In genomic region chr8:123627410-123628147, GRCm38 (mm10) we compare ENCODE assay signal across 14 mouse cellular contexts. TPM values are rescaled to one million over a fixed set of nuclear protein-coding genes. Genes with fewer than 3 reads are reported as not detected.
DNase-seq lines count a peak whose midpoint lies in the region; ATAC-seq and TF ChIP-seq lines count a peak whose summit lies in the region.
"Had no signal": no experiment of that assay in that cellular context is flagged by ENCODE, and none has a peak within 500 bp of the region (broad histone marks: within the 10 kb centered on the region; RNA-seq: fewer than 3 reads in every experiment).

No protein-coding gene starts in this region.

- H3K27me3 ChIP-seq in hindbrain, postnatal 0 days (ENCODE audit: insufficient read depth, low read length), result 0 out of 2 replicates have a peak, but pooled peaks cover 3% of the 10 kb centered on the region
- H3K27me3 ChIP-seq in hindbrain, embryonic 12.5 days, result peaks cover 43% of the 10 kb centered on the region

- H3K4me2 ChIP-seq in hindbrain, postnatal 0 days (ENCODE audit: low read depth, low read length), result no peak overlapping the region
- no peak overlapping the region for H3K4me2 ChIP-seq in hindbrain, embryonic 12.5 days (replicated peaks)

- 0 out of 2 replicates have a peak, but pooled peaks have one; percentile 5 for TF ChIP-seq CTCF in hindbrain, postnatal 0 days (IDR thresholded peaks at IDR 0.05; ENCODE audit: low read depth)

- H3K27ac ChIP-seq in hindbrain, postnatal 0 days, result no peak overlapping the region
- H3K27ac ChIP-seq in hindbrain, embryonic 12.5 days, result no peak overlapping the region
- H3K27ac ChIP-seq: embryonic facial prominence, embryonic 15.5 days; hindbrain, embryonic 14.5 days; liver, embryonic 15.5 days had no signal

- no peak for DNase-seq in hindbrain, postnatal 0 days (ENCODE audit: low spot score)
- peak; percentile 12 for DNase-seq in thymus, postnatal 14 days
- DNase-seq in thymus, postnatal 25 days, result no peak
- DNase-seq in R1 (ENCODE audit: low read depth, low spot score), result peak; percentile 50
- DNase-seq in embryo, embryonic 10.5 days (ENCODE audit: low spot score), result no peak
- no peak for DNase-seq in left cerebral cortex, adult 11 months (ENCODE audit: low spot score)
- DNase-seq: adrenal gland, adult 8-10 months had no signal

- no peak overlapping the region for H3K9ac ChIP-seq in hindbrain, postnatal 0 days (replicated peaks; ENCODE audit: low read length)
- H3K9ac ChIP-seq in hindbrain, embryonic 12.5 days, result no peak overlapping the region
- H3K9ac ChIP-seq: embryonic facial prominence, embryonic 15.5 days; liver, embryonic 15.5 days had no signal

- ATAC-seq in hindbrain, postnatal 0 days, result no peak
- no peak for ATAC-seq in hindbrain, embryonic 12.5 days (ENCODE audit: low FRiP score)

- no peaks in the 10 kb centered on the region for H3K9me3 ChIP-seq in hindbrain, postnatal 0 days (ENCODE audit: low read length)
- H3K9me3 ChIP-seq in hindbrain, embryonic 12.5 days (replicated peaks), result no peaks in the 10 kb centered on the region
- H3K9me3 ChIP-seq: embryonic facial prominence, embryonic 15.5 days; heart, embryonic 12.5 days; liver, embryonic 15.5 days; megakaryocyte, embryonic 14.5 days had no signal

- no peak overlapping the region for H3K4me3 ChIP-seq in hindbrain, postnatal 0 days (ENCODE audit: low read length)
- no peak overlapping the region for H3K4me3 ChIP-seq in hindbrain, embryonic 12.5 days
- H3K4me3 ChIP-seq: liver, embryonic 15.5 days; megakaryocyte, embryonic 14.5 days had no signal

- 67% methylated on average over 6 of the region's 6 CpGs for WGBS in hindbrain, postnatal 0 days
- 68% methylated on average over 6 of the region's 6 CpGs for WGBS in hindbrain, embryonic 12.5 days

- H3K4me1 ChIP-seq in hindbrain, postnatal 0 days (ENCODE audit: insufficient read depth, low read length), result peaks cover 5% of the 10 kb centered on the region; the same call in 1 of the 2 replicates
- H3K4me1 ChIP-seq in hindbrain, embryonic 12.5 days, result peaks cover 14% of the 10 kb centered on the region

- no peaks in the 10 kb centered on the region for H3K36me3 ChIP-seq in hindbrain, postnatal 0 days (ENCODE audit: insufficient read depth, low read length)
- no peaks in the 10 kb centered on the region for H3K36me3 ChIP-seq in hindbrain, embryonic 12.5 days
- H3K36me3 ChIP-seq: embryonic facial prominence, embryonic 15.5 days; G1E; heart, embryonic 12.5 days; liver, embryonic 15.5 days had no signal

RNA-seq across cellular contexts. Expression of gene Rhou, which starts 26.1 kb away (rescaled TPM):
- 22.1 and 25.2 TPM in 2 replicates for total RNA-seq in hindbrain, postnatal 0 days (2014; rRNA removed)
- polyA plus RNA-seq in hindbrain, postnatal 0 days (2015; fragmentation: Nextera tagmentation; extraction: Ambion mirVana), result 7.8 and 7.9 TPM in 2 replicates
- 11.2 and 11.6 TPM in 2 replicates for polyA plus RNA-seq in hindbrain, embryonic 12.5 days (2016; fragmentation: Nextera tagmentation; extraction: Ambion mirVana)
- polyA plus RNA-seq: G1E had no signal

Comparison
In these comparisons a context has a peak if more than half of its experiments do, and no peak if none do; other contexts are left out.
1. DNase-seq: peak in thymus, postnatal 14 days (single experiment) and R1 (single experiment); none in hindbrain, postnatal 0 days (single experiment), thymus, postnatal 25 days (single experiment), embryo, embryonic 10.5 days (single experiment) and left cerebral cortex, adult 11 months (single experiment).